Mouse (Mus musculus): ENCODE results near the gene Lamc2. TPM values are rescaled to one million over a fixed set of nuclear protein-coding genes. Genes with fewer than 3 reads are reported as not detected.

Gene Lamc2
- polyA plus RNA-seq (2012; rRNA removed) = 1.2 and 1.3 TPM in 2 replicates

DNA sequence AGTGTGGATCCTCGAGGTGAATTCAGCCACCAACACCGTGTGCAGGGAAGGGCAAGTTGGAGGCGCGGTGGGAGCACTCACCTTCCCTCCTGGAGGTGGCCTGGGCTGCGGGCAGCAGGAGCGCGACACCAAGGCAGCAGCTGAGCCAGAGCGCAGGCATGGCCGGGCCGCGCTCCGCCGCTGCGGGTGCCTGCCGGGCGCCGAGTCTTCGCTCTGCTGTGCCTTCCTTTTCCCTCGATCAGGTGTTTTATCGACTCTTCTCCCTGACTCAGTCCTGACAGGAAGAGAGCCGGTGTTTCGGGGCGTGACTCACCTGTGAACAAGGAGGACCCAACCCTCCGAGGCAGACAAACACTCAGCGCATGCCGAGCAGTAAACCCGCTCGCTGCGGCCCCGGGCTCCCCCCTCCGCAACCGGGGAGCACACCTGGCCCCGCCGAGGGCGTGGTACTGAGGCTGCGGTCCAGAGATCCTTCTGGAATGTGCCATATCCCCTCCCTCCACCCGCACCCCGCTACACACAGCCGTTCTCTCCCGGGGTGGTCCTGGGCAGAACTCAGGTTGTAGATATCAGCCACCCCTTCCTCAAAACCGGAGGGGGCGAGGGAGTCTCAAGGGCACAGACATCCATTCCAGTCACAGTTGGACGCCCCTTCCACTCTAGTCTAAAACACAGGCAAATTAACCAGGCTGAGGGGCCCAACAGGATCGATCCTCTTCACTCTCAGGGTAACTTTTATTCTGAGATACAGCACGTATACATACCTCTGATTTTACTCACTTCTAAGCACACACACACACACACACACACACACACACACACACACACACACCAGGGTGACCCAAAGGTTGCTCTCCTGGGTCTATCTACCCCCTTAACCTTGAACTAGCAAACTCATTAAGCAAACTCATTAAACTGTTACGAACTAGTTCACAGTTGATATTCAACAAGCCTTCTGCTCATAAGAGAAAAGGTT is at the start of gene Lamc2:
TSS of gene Lamc2 (minus strand) at position 620 of the 976 bp plus-strand sequence.
- Histone ChIP-seq H3K27ac (ENCODE audit: insufficient read depth, low read length) (no peak within 1 kb of the TSS), H3K4me1 (ENCODE audit: control insufficient read depth, insufficient read depth, low read length) (peaks cover 3% of the 10 kb centered on the region), H3K4me3 (replicated peaks; ENCODE audit: insufficient read depth, low read depth, low read length) (peak within 1 kb of the TSS; percentile 65), H3K27me3 (ENCODE audit: control insufficient read depth, insufficient read depth, low read length) (no peaks in the 10 kb centered on the region; the same call in 1 of the 2 replicates)
- peak; percentile 27 to 46 for DNase-seq
- 8% methylated on average over 45 of the region's 46 CpGs for WGBS
- TF ChIP-seq POLR2A (IDR thresholded peaks at IDR 0.05; ENCODE audit: borderline replicate concordance, insufficient read depth, low read length) (no peak), CTCF (IDR thresholded peaks at IDR 0.05; ENCODE audit: borderline replicate concordance, insufficient read depth, low read depth, low read length) (no peak)

DNA sequence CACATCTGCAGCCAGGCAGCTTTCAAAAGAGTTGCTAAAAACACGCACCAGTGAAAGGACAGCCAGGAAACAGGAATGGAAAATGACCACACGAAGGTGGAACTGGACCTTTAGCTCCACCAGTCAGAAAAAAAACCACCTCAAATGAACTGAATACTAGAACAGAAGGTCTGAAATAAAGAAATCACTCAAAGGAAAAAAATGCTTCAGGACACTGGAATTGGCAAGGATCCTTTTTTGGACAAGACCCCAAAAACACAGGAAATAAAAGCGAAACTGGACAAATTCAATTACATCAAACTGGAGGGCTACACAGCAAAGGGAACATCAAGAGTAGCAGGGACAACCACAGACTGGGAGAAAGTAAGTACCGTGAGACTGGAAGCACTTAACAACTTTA is 49.3 kb upstream of the Lamc2 start:
- Histone ChIP-seq H3K27ac (ENCODE audit: insufficient read depth, low read length) (no peak overlapping the region), H3K4me1 (ENCODE audit: control insufficient read depth, insufficient read depth, low read length) (peaks cover 2% of the 10 kb centered on the region; the same call in 1 of the 2 replicates), H3K4me3 (replicated peaks; ENCODE audit: insufficient read depth, low read depth, low read length) (no peak overlapping the region), H3K27me3 (ENCODE audit: control insufficient read depth, insufficient read depth, low read length) (no peaks in the 10 kb centered on the region)
- DNase-seq = no peak
- WGBS = 30% methylated on average over 4 of the region's 4 CpGs
- TF ChIP-seq POLR2A (IDR thresholded peaks at IDR 0.05; ENCODE audit: borderline replicate concordance, insufficient read depth, low read length) (no peak), CTCF (IDR thresholded peaks at IDR 0.05; ENCODE audit: borderline replicate concordance, insufficient read depth, low read depth, low read length) (no peak)

DNA sequence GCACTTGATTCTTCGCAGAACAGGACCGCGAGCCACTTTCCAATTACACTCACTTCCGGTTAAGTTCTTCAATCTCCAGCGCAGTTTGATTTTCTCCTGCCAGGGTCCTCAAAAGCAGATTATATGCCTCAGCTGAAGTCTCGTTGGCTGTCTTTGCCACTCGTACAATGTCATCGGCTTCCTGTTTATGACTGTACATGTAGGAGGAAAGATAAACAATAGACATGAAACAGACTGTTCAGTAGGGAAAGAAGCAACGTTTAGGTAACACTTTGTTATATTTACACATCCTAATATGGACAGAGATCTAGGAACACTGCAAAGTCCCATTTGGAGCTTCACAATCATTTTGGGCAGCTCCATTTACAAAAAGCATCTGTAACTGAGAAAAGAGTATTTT is 45.4 kb upstream of the Lamc2 start:
- WGBS = 94% methylated on average over 9 of the region's 9 CpGs
- H3K4me1 ChIP-seq (ENCODE audit: control insufficient read depth, insufficient read depth, low read length) = peaks cover 2% of the 10 kb centered on the region; the same call in 1 of the 2 replicates
- no peaks in the 10 kb centered on the region for H3K27me3 ChIP-seq (ENCODE audit: control insufficient read depth, insufficient read depth, low read length)
- H3K27ac ChIP-seq (ENCODE audit: insufficient read depth, low read length) = no peak overlapping the region
- no peak for TF ChIP-seq CTCF (IDR thresholded peaks at IDR 0.05; ENCODE audit: borderline replicate concordance, insufficient read depth, low read depth, low read length)
- no peak for TF ChIP-seq POLR2A (IDR thresholded peaks at IDR 0.05; ENCODE audit: borderline replicate concordance, insufficient read depth, low read length)
- H3K4me3 ChIP-seq (replicated peaks; ENCODE audit: insufficient read depth, low read depth, low read length) = no peak overlapping the region
- no peak for DNase-seq

DNA sequence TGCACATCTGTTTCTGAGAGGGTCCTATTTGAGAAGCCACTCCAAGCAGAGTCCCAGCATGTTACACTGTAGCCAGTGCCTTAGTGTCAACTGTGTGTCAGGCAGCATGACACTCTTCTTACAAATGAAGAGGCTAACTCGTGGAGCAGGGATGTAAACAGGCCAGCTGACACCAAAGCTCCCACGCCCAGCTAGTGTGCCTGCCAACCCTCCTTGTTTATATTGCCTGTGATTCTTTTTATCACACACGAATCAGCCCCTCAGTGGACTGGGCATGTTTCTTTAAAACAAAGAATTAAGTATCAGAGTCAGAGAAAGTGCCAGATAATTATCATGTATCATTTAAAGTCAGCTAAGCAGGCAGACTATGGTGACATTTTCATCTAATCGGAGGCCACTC is 41.7 kb upstream of the Lamc2 start:
- 66% methylated on average over 4 of the region's 4 CpGs for WGBS
- no peak for TF ChIP-seq POLR2A (IDR thresholded peaks at IDR 0.05; ENCODE audit: borderline replicate concordance, insufficient read depth, low read length)
- TF ChIP-seq CTCF (IDR thresholded peaks at IDR 0.05; ENCODE audit: borderline replicate concordance, insufficient read depth, low read depth, low read length) = no peak
- no peak overlapping the region for H3K27ac ChIP-seq (ENCODE audit: insufficient read depth, low read length)
- no peak overlapping the region for H3K4me3 ChIP-seq (replicated peaks; ENCODE audit: insufficient read depth, low read depth, low read length)
- no peaks in the 10 kb centered on the region for H3K4me1 ChIP-seq (ENCODE audit: control insufficient read depth, insufficient read depth, low read length)
- H3K27me3 ChIP-seq (ENCODE audit: control insufficient read depth, insufficient read depth, low read length) = no peaks in the 10 kb centered on the region
- no peak for DNase-seq

DNA sequence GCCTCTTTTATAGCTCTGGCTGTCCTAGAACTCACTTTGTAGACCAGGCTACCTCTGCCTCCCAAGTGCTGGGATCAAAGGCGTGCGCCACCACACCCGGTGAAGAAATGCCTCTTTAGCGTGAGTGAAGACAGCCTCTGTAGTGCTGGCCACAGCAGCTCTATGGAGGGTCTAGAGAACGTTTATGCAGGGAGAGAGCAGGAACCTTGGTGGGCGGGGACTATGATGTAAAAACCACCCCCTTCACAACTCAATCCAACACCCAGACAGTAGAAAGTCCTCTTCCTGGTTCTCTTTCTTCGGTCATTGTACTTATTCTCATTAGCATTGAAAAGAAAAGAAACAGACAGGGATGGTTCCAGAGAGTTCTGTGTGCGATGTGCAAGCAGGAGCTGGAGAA is 40.8 kb upstream of the Lamc2 start:
- no peak for DNase-seq
- 90% methylated on average over 8 of the region's 8 CpGs for WGBS
- no peak overlapping the region for H3K27ac ChIP-seq (ENCODE audit: insufficient read depth, low read length)

DNA sequence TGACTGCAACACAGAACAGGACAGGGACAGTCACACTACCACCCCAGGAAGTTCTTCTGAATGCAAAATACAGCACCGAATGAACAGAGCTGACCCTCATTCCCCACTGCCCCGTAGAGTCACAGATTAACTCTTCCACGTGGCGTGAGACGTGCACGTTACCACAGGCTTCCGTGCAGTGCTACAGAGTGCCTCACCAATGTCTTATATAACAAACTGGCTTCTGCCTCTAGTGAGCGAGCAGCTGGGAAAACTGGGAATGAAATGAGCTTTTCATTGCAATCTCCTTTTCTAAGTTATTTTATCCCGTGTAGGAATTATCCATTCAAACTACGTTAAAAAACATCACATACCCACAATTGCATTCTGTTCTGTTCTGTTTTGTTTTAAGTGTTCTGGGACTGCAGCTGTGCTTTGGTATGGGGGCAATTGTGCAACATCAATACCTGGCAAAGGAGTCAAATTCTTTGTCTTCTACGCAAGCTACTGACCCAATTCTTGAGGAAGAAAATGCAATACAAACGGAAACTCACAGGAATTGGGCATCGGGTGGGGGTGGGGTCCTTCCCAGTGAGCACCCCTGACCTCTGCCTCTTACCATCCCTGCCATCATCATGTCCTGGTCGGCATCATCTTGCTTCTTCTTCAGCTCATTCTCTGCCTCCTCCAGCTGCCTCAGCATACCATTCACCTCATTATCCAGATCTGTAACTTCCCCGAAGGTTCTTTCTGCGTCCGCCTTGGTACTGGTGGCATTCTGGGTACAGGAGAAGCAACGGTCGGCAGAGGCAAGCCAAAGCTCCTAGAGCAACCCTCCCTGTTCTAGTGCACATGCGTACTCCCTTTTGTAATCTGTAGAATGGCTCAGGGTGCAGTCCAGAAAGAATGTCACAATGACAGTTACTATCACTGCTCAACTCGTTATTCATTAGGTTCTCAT is 39.8 kb upstream of the Lamc2 start:
- Histone ChIP-seq H3K4me1 (ENCODE audit: control insufficient read depth, insufficient read depth, low read length) (no peaks in the 10 kb centered on the region), H3K27me3 (ENCODE audit: control insufficient read depth, insufficient read depth, low read length) (no peaks in the 10 kb centered on the region), H3K27ac (ENCODE audit: insufficient read depth, low read length) (no peak overlapping the region), H3K4me3 (replicated peaks; ENCODE audit: insufficient read depth, low read depth, low read length) (no peak overlapping the region)
- DNase-seq = no peak
- TF ChIP-seq POLR2A (IDR thresholded peaks at IDR 0.05; ENCODE audit: borderline replicate concordance, insufficient read depth, low read length) = no peak
- no peak for TF ChIP-seq CTCF (IDR thresholded peaks at IDR 0.05; ENCODE audit: borderline replicate concordance, insufficient read depth, low read depth, low read length)
- WGBS = 87% methylated on average over 21 of the region's 21 CpGs

More for the DNA sequence above, 40.8 kb upstream of the Lamc2 start:
- Histone ChIP-seq H3K27me3 (ENCODE audit: control insufficient read depth, insufficient read depth, low read length) (no peaks in the 10 kb centered on the region), H3K4me3 (replicated peaks; ENCODE audit: insufficient read depth, low read depth, low read length) (no peak overlapping the region), H3K4me1 (ENCODE audit: control insufficient read depth, insufficient read depth, low read length) (no peaks in the 10 kb centered on the region)
- TF ChIP-seq POLR2A (IDR thresholded peaks at IDR 0.05; ENCODE audit: borderline replicate concordance, insufficient read depth, low read length) (no peak), CTCF (IDR thresholded peaks at IDR 0.05; ENCODE audit: borderline replicate concordance, insufficient read depth, low read depth, low read length) (no peak)

DNA sequence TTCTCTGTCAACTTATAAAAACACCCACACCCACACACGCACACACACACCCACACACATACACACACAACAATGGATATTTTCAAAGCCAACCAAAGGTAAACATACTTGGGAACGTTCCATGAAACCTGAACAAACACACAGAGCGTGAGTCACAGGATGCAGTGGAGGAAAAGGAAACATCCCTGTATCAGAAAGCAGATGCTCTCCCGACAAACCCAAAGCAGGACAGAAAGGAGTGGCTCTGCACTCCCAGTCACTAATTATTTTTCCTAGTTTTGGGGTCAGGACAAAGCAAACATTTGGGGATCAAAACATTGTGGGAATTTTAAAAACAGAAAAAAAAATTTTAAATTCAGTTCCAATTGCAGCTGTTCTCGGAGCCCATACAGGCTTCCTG is 38.1 kb upstream of the Lamc2 start:
- Histone ChIP-seq H3K27me3 (ENCODE audit: control insufficient read depth, insufficient read depth, low read length) (no peaks in the 10 kb centered on the region), H3K4me1 (ENCODE audit: control insufficient read depth, insufficient read depth, low read length) (peaks cover 3% of the 10 kb centered on the region; the same call in 1 of the 2 replicates), H3K27ac (ENCODE audit: insufficient read depth, low read length) (no peak overlapping the region), H3K4me3 (replicated peaks; ENCODE audit: insufficient read depth, low read depth, low read length) (no peak overlapping the region)
- TF ChIP-seq CTCF (IDR thresholded peaks at IDR 0.05; ENCODE audit: borderline replicate concordance, insufficient read depth, low read depth, low read length) = no peak
- TF ChIP-seq POLR2A (IDR thresholded peaks at IDR 0.05; ENCODE audit: borderline replicate concordance, insufficient read depth, low read length) = no peak
- DNase-seq = no peak
- 93% methylated on average over 5 of the region's 5 CpGs for WGBS
